Mouse (Mus musculus): ENCODE measurements around the gene Tiam1.

DNA sequence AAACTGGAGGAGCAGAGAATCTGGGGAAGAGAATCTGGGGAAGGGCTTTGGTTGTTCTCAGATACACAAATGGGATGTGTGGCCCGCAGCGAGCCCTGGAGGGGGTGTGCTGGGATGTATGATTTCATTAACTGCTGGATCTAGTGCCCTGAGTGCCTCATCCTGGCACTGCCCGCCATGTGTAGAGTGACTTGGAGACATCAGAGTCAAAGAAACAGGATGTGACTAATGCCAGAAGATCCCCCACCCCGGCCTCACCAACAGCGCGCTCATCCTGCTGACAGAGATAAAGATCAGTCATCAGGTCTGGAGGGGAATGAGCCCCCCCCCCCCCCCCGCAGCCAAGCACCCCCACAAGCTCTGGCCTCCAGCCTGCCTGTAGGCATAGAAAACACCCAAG lies 308.0 kb downstream of the Tiam1 start:
- TF ChIP-seq CTCF (IDR thresholded peaks at IDR 0.05; ENCODE audit: low read depth), result no peak
- TF ChIP-seq EP300 (IDR thresholded peaks at IDR 0.05; ENCODE audit: low read depth), result no peak

Measured in liver, embryonic 14.5 days (tissue).